Mouse (Mus musculus) forebrain, embryonic 11.5 days (tissue): Measurements from ENCODE around the gene Bcl6. TPM values are rescaled to one million over a fixed set of nuclear protein-coding genes. Genes with fewer than 3 reads are reported as not detected.

Experiments used
- ATAC-seq: fragments of 200-750 bp; cut with Nextera tagmentation; replicated peaks from 2 replicates; pipeline ENCODE4 v1.8.0; 2017; ENCODE audit warnings: moderate TSS enrichment; ENCODE audit not compliant: low FRiP score
- DNase-seq: peaks from one replicate; pipeline ENCODE4 v3.0.0-alpha.2; 2017; ENCODE audit warnings: low spot score
- H3K27ac ChIP-seq: fragments of 300-500 bp; sonication (generic); 2 replicates; pipeline ENCODE4 v1.5.1; 2014; ENCODE audit warnings: low read depth, low read length
- H3K27me3 ChIP-seq: fragments of 300-500 bp; sonication (generic); 2 replicates; pipeline ENCODE4 v1.6.1; 2014; ENCODE audit warnings: mild to moderate bottlenecking, low read length, mixed read lengths; ENCODE audit not compliant: control insufficient read depth, insufficient read depth
- H3K36me3 ChIP-seq: fragments of 300-500 bp; sonication (generic); 2 replicates; pipeline ENCODE4 v1.6.1; 2014; ENCODE audit warnings: mild to moderate bottlenecking, low read length, moderate library complexity, mixed read lengths; ENCODE audit not compliant: control insufficient read depth, insufficient read depth
- H3K4me1 ChIP-seq: fragments of 300-500 bp; sonication (generic); replicated peaks from 2 replicates; pipeline ENCODE4 v1.6.1; 2014; ENCODE audit warnings: low read length, mixed read lengths; ENCODE audit not compliant: control insufficient read depth, insufficient read depth
- H3K4me2 ChIP-seq: fragments of 300-500 bp; sonication (generic); 2 replicates; pipeline ENCODE4 v1.6.1; 2014; ENCODE audit warnings: low read depth, mild to moderate bottlenecking, low read length, moderate library complexity, mixed read lengths; ENCODE audit not compliant: severe bottlenecking
- H3K4me3 ChIP-seq: fragments of 300-500 bp; sonication (generic); 2 replicates; pipeline ENCODE4 v1.5.1; 2014; ENCODE audit warnings: low read depth, low read length
- H3K9ac ChIP-seq: fragments of 300-500 bp; sonication (generic); 2 replicates; pipeline ENCODE4 v1.6.1; 2014; ENCODE audit warnings: low read length
- H3K9me3 ChIP-seq: fragments of 300-500 bp; sonication (generic); 2 replicates; pipeline ENCODE4 v1.6.1; 2016; ENCODE audit warnings: low read length, mixed read lengths; ENCODE audit not compliant: control insufficient read depth
- WGBS: fragments of 180-500 bp; shearing (Covaris S2); extraction: QIAGEN DNeasy Blood & Tissue Kit; methylation state at CpG from one replicate; pipeline ENCODE4 v1.1.7; 2014; 5-methylcytosine and 5-hydroxymethylcytosine counted together
- polyA plus RNA-seq: library from polyadenylated mRNA; unstranded; fragments of >200 nt; fragmentation: Nextera tagmentation; extraction: Ambion mirVana; gene quantifications from 2 replicates; pipeline ENCODE4 v1.2.1, GENCODE M21; 2014

Gene Bcl6
- polyA plus RNA-seq, 1 experiment from 2014 or later, result 0.24 TPM

- WGBS, result 91% methylated on average over 2 of the region's 2 CpGs
Measured at GRCm38 (mm10) chr16:23962401-23962800, 26.3 kb downstream of the Bcl6 start.

GRCm38 (mm10) chr16:23958938-23959337 lies 29.7 kb downstream of the Bcl6 start:
- ATAC-seq, result no peak
- no peak overlapping the region for H3K27ac ChIP-seq
- H3K4me1 ChIP-seq, result no peaks in the 10 kb centered on the region
- no peak overlapping the region for H3K4me2 ChIP-seq
- no peaks in the 10 kb centered on the region for H3K36me3 ChIP-seq
- no peak overlapping the region for H3K9ac ChIP-seq
- no peaks in the 10 kb centered on the region for H3K27me3 ChIP-seq
- H3K9me3 ChIP-seq, result no peaks in the 10 kb centered on the region
- no peak overlapping the region for H3K4me3 ChIP-seq
- DNase-seq, result no peak

More at GRCm38 (mm10) chr16:23962401-23962800, 26.3 kb downstream of the Bcl6 start:
- ATAC-seq, result no peak
- H3K36me3 ChIP-seq, result no peaks in the 10 kb centered on the region
- H3K27ac ChIP-seq, result no peak overlapping the region
- no peaks in the 10 kb centered on the region for H3K4me1 ChIP-seq
- H3K27me3 ChIP-seq, result no peaks in the 10 kb centered on the region
- H3K4me2 ChIP-seq, result no peak overlapping the region
- H3K4me3 ChIP-seq, result no peak overlapping the region
- DNase-seq, result no peak
- no peak overlapping the region for H3K9ac ChIP-seq
- H3K9me3 ChIP-seq, result no peaks in the 10 kb centered on the region

DNA sequence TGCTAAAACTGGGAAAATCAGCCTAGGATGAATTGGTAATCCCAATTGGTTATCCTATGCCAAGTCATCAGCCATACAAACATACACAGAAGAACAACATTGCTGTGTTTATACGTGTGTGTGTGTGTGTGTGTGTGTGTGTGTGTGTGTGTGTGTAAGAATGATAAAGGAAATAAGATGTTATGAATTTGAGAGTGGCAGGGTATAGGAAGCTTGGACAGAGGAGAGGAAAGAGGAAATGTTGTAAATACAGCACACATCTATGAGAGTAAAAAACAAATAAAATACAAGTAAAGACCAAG lies 34.7 kb downstream of the Bcl6 start:
- Histone ChIP-seq H3K4me3 (no peak overlapping the region), H3K9me3 (no peaks in the 10 kb centered on the region), H3K27me3 (no peaks in the 10 kb centered on the region), H3K4me1 (0 out of 2 replicates have a peak, but pooled peaks cover 2% of the 10 kb centered on the region), H3K9ac (no peak overlapping the region), H3K36me3 (no peaks in the 10 kb centered on the region), H3K27ac (no peak overlapping the region), H3K4me2 (no peak overlapping the region)
- 0% methylated on average over 1 of the region's 1 CpGs for whole genome bisulfite sequencing
- DNase-seq (no peak), ATAC-seq (0 out of 2 replicates have a peak, but pooled peaks have one; percentile 42)

- no peak overlapping the region for H3K9ac ChIP-seq
- WGBS, result 55% methylated on average over 11 of the region's 11 CpGs
- H3K4me3 ChIP-seq, result no peak overlapping the region
- peak; percentile 80 for DNase-seq
- no peak overlapping the region for H3K4me2 ChIP-seq
- H3K9me3 ChIP-seq, result no peaks in the 10 kb centered on the region
- no peaks in the 10 kb centered on the region for H3K36me3 ChIP-seq
- 0 out of 2 replicates have a peak, but pooled peaks have one; percentile 30 for ATAC-seq
- no peak overlapping the region for H3K27ac ChIP-seq
- 0 out of 2 replicates have a peak, but pooled peaks cover 2% of the 10 kb centered on the region for H3K4me1 ChIP-seq
- no peaks in the 10 kb centered on the region for H3K27me3 ChIP-seq
Measured at GRCm38 (mm10) chr16:23953189-23953958, 35.3 kb downstream of the Bcl6 start.

DNA sequence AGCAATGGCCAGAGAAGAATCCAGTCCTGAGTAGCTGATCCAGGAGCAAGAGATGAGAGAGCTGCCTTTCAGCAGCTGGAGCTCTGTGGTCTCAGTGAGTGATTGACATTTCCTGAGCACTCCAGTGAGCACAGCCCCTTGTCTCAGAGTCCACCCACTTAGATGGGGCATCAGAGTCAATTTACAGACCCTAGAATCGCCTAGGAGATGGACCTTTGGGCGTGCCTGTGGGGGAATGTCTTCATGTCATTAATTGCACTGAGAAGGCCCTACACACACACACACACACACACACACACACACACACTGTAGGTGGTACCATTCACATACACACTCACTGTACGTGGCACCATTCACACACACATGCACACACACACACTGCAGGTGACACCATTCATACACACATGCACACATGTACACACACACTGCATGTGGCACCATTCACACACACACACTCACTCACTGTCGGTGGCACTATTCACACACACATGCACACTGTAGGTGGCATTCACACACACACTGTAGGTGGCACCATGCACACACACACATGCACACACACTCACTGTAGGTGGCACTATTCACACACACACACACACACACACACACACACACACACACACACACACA lies 36.4 kb downstream of the Bcl6 start:
- H3K36me3 ChIP-seq, result no peaks in the 10 kb centered on the region
- H3K27me3 ChIP-seq, result no peaks in the 10 kb centered on the region
- no peaks in the 10 kb centered on the region for H3K9me3 ChIP-seq
- H3K9ac ChIP-seq, result no peak overlapping the region
- no peak overlapping the region for H3K4me2 ChIP-seq
- H3K4me1 ChIP-seq, result 0 out of 2 replicates have a peak, but pooled peaks cover 2% of the 10 kb centered on the region
- no peak overlapping the region for H3K27ac ChIP-seq
- 82% methylated on average over 4 of the region's 4 CpGs for WGBS
- no peak for DNase-seq
- ATAC-seq, result no peak
- no peak overlapping the region for H3K4me3 ChIP-seq

GRCm38 (mm10) chr16:23947654-23948053 lies 41.0 kb downstream of the Bcl6 start:
- 87% methylated on average over 6 of the region's 6 CpGs for WGBS
- Histone ChIP-seq H3K4me1 (no peaks in the 10 kb centered on the region), H3K27me3 (no peaks in the 10 kb centered on the region), H3K4me2 (no peak overlapping the region), H3K9me3 (no peaks in the 10 kb centered on the region), H3K9ac (no peak overlapping the region), H3K36me3 (no peaks in the 10 kb centered on the region), H3K4me3 (no peak overlapping the region), H3K27ac (no peak overlapping the region)
- ATAC-seq (no peak), DNase-seq (no peak)

DNA sequence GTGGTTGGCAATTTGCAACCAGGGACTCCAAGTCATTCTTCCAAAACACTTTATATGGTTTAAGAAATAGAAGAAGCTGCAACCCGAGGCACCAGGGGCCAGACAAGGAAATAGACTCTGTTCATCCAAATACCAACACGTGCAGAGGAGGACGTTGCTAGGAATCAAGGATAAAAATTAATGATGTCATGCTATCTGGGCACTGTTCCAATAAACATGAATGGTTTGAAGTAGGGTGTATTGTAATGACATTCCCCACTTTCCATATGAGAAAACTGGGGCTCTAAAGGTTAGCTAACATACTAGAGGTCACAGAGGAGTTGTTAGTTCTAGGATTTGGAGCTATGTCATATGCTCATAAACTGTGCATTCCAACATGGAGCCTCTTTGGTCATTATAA lies 43.9 kb downstream of the Bcl6 start:
- H3K27ac ChIP-seq, result no peak overlapping the region
- no peak for DNase-seq
- no peak overlapping the region for H3K9ac ChIP-seq
- no peaks in the 10 kb centered on the region for H3K9me3 ChIP-seq
- no peak overlapping the region for H3K4me3 ChIP-seq
- 85% methylated on average over 3 of the region's 3 CpGs for WGBS
- H3K4me2 ChIP-seq, result no peak overlapping the region
- no peak for ATAC-seq
- no peaks in the 10 kb centered on the region for H3K27me3 ChIP-seq
- no peaks in the 10 kb centered on the region for H3K36me3 ChIP-seq
- H3K4me1 ChIP-seq, result no peaks in the 10 kb centered on the region

- Histone ChIP-seq H3K27ac (no peak overlapping the region), H3K9me3 (no peaks in the 10 kb centered on the region), H3K9ac (no peak overlapping the region), H3K4me3 (no peak overlapping the region), H3K4me1 (no peaks in the 10 kb centered on the region), H3K4me2 (no peak overlapping the region), H3K36me3 (no peaks in the 10 kb centered on the region), H3K27me3 (no peaks in the 10 kb centered on the region)
- 77% methylated on average over 2 of the region's 2 CpGs for WGBS
- ATAC-seq, result no peak
- no peak for DNase-seq
Measured at GRCm38 (mm10) chr16:23934397-23934796, 54.3 kb downstream of the Bcl6 start.

DNA sequence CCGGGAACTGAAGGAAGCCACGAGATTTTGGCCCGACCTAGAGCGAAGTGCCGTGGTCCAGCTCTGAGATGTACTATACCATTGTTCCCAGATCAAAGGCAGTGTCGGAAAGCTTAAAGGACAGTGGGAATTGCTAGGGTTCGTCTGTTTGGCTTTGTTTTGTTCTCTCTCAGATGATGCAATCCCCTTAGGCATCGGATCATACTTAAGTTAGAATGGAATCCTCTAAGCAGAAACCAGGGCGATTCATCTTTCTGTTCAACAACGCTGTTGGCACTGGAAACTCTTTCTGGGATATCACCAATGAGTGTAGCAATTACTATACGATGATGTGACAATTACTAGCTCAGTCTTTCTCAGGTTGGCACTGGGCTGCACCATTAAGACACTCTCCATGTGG lies 56.4 kb downstream of the Bcl6 start, which contains the start of gene Rtp2:
TSS of gene Rtp2 (minus strand) at position 101 of the 400 bp plus-strand sequence.
- Histone ChIP-seq H3K27ac (no peak within 1 kb of the TSS), H3K9me3 (no peaks in the 10 kb centered on the region), H3K27me3 (no peaks in the 10 kb centered on the region), H3K4me3 (no peak within 1 kb of the TSS), H3K4me2 (no peak within 1 kb of the TSS), H3K4me1 (no peaks in the 10 kb centered on the region), H3K36me3 (no peaks in the 10 kb centered on the region), H3K9ac (no peak within 1 kb of the TSS)
- ATAC-seq (no peak), DNase-seq (no peak)
- 74% methylated on average over 11 of the region's 11 CpGs for WGBS
